Mouse (Mus musculus) stomach, embryonic 15.5 days (tissue): ENCODE measurements around the gene Exoc2. TPM values are rescaled to one million over a fixed set of nuclear protein-coding genes. Genes with fewer than 3 reads are reported as not detected.

ENCODE experiments used
- ATAC-seq: fragments of 200-750 bp; cut with Nextera tagmentation; 2 replicates; pipeline ENCODE4 v1.8.0; 2017; ENCODE audit warnings: low read depth, moderate number of reproducible peaks, moderate TSS enrichment; ENCODE audit not compliant: insufficient read depth, low FRiP score
- H3K27ac ChIP-seq: fragments of 300-500 bp; sonication (generic); 2 replicates; pipeline ENCODE4 v1.5.1; 2015; ENCODE audit warnings: mild to moderate bottlenecking, inconsistent platforms
- H3K27me3 ChIP-seq: fragments of 300-500 bp; sonication (generic); replicated peaks from 2 replicates; pipeline ENCODE4 v1.6.1; 2015; ENCODE audit warnings: inconsistent platforms
- H3K36me3 ChIP-seq: fragments of 300-500 bp; sonication (generic); 2 replicates; pipeline ENCODE4 v1.6.1; 2015; ENCODE audit warnings: inconsistent platforms
- H3K4me1 ChIP-seq: fragments of 300-500 bp; sonication (generic); 2 replicates; pipeline ENCODE4 v1.6.1; 2015; ENCODE audit warnings: inconsistent platforms
- H3K4me2 ChIP-seq: fragments of 300-500 bp; sonication (generic); 2 replicates; pipeline ENCODE4 v1.6.1; 2015; ENCODE audit warnings: mild to moderate bottlenecking, inconsistent platforms
- H3K4me3 ChIP-seq: fragments of 300-500 bp; sonication (generic); replicated peaks from 2 replicates; pipeline ENCODE4 v1.5.1; 2015; ENCODE audit warnings: inconsistent platforms
- H3K9ac ChIP-seq: fragments of 300-500 bp; sonication (generic); 2 replicates; pipeline ENCODE4 v1.6.1; 2015; ENCODE audit warnings: inconsistent platforms
- H3K9me3 ChIP-seq: fragments of 300-500 bp; sonication (generic); 2 replicates; pipeline ENCODE4 v1.6.1; 2016; ENCODE audit warnings: inconsistent platforms
- WGBS: fragments of 180-500 bp; shearing (Covaris S2); methylation state at CpG from one replicate; pipeline ENCODE4 v1.1.7; 2015; 5-methylcytosine and 5-hydroxymethylcytosine counted together
- polyA plus RNA-seq: library from polyadenylated mRNA; unstranded; fragments of >200 nt; fragmentation: Nextera tagmentation; extraction: Ambion mirVana; gene quantifications from 2 replicates; pipeline ENCODE4 v1.2.1, GENCODE M21; 2015

The Exoc2 gene
- polyA plus RNA-seq, 1 experiment from 2014 or later, result 26.6 TPM

DNA sequence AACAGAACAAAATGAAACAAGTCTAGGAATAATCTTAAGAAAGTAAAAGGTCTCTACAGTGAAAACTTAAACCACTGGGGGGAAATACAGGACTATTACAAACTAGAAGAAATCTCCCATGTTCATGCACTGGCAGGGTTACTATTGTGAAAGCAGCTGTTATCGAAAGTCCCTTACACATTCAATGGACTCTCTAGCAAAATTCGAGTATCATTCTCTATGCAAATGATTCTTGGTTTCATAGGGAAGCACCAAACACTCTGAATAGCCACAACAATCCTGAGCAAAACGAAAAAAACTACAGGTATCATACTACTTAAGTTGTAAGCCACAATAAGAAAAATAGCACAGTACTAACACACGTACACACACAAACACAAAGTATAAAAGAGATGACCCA lies 52.0 kb downstream of the Exoc2 start:
- H3K27me3 ChIP-seq, result no peaks in the 10 kb centered on the region
- ATAC-seq, result no peak
- 0 out of 2 replicates have a peak, but pooled peaks cover 8% of the 10 kb centered on the region for H3K36me3 ChIP-seq
- no peak overlapping the region for H3K4me3 ChIP-seq
- H3K9me3 ChIP-seq, result no peaks in the 10 kb centered on the region
- no peaks in the 10 kb centered on the region for H3K4me1 ChIP-seq
- no peak overlapping the region for H3K4me2 ChIP-seq
- no peak overlapping the region for H3K27ac ChIP-seq
- 86% methylated on average over 4 of the region's 4 CpGs for WGBS
- H3K9ac ChIP-seq, result no peak overlapping the region

DNA sequence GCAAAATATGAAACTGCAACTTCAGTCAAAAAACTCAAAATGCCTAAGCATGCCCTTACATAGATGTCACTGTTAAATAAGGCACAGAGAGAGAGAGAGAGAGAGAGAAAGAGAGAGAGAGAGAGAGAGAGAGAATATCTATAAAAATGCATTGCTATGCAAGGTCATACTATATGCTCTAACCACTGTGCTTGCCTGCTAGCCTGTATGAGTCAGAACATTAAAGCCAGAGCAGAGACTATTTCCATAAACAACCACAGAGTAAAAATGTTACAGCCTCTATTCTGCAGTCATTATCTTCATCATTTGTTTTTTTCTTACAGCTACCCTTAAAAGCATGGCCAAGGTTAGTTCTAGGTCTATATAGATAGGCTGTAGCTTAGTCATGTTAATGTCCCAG lies 60.1 kb downstream of the Exoc2 start:
- no peak for ATAC-seq

DNA sequence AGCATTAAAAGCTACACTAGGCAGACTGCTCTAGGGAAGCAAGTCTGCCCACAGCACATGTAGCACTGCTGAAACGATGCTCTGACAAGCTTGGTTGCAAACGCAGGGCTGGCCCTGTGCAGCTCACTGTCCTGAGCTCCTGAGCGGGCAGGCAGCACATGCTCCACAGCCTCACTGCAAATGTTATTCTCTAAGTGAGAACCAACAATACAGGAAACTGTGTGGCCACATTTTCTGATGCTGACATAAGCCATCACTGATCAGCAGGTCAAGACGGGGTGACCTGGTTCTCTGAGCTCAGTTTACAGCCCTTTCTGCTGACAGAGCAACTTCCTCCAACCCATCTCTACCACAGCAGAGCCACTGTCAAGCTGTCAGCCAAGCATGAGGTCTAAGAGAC lies 60.9 kb downstream of the Exoc2 start:
- Histone ChIP-seq H3K9me3 (no peaks in the 10 kb centered on the region), H3K4me2 (no peak overlapping the region), H3K36me3 (no peaks in the 10 kb centered on the region), H3K4me3 (no peak overlapping the region), H3K27me3 (no peaks in the 10 kb centered on the region), H3K27ac (peak overlapping the region; percentile 26; the same call in 1 of the 2 replicates), H3K4me1 (peaks cover 3% of the 10 kb centered on the region; the same call in 1 of the 2 replicates), H3K9ac (no peak overlapping the region)
- WGBS, result 25% methylated on average over 4 of the region's 4 CpGs
- ATAC-seq, result no peak

More for the DNA sequence above, 60.1 kb downstream of the Exoc2 start:
- Histone ChIP-seq H3K4me1 (peaks cover 3% of the 10 kb centered on the region; the same call in 1 of the 2 replicates), H3K9ac (no peak overlapping the region), H3K4me2 (no peak overlapping the region), H3K27me3 (no peaks in the 10 kb centered on the region), H3K4me3 (no peak overlapping the region), H3K27ac (no peak overlapping the region), H3K9me3 (no peaks in the 10 kb centered on the region), H3K36me3 (no peaks in the 10 kb centered on the region)

DNA sequence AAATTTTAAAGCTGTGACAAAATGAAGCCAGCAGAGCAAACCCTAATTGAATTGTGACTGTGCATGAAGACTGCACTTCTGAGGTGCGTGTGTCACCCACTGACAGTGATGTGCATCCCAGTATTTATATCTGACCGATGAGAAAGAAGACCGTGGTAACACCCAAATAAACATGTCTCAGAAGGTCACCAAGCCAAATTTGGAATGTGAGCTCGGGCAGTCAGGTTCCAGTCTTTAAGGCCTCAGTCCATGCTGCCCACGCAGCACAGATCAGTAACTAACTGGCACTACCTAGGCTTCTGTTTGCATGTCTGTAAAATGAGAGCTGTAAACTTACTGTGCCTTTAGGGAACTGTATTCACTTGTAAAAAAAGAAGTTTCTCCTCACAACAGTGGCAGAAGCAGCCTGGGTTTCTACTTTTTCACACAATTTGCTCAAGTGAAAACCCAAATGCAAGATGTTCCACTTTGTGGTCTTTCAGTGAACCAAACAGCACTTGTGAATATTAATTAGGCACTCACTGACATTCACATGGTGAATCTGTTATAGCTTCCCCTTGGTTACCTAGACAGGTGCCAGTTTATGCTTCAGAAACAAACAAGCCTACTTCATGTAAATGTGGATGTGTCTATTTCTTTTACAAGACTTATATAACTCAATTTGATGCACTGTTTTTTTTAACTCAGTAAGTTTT lies 61.8 kb downstream of the Exoc2 start:
- Histone ChIP-seq H3K4me2 (no peak overlapping the region), H3K9me3 (no peaks in the 10 kb centered on the region), H3K9ac (no peak overlapping the region), H3K27me3 (no peaks in the 10 kb centered on the region), H3K4me3 (no peak overlapping the region), H3K36me3 (no peaks in the 10 kb centered on the region), H3K4me1 (peaks cover 3% of the 10 kb centered on the region; the same call in 1 of the 2 replicates), H3K27ac (no peak overlapping the region)
- ATAC-seq, result no peak
- 46% methylated on average over 5 of the region's 5 CpGs for WGBS

DNA sequence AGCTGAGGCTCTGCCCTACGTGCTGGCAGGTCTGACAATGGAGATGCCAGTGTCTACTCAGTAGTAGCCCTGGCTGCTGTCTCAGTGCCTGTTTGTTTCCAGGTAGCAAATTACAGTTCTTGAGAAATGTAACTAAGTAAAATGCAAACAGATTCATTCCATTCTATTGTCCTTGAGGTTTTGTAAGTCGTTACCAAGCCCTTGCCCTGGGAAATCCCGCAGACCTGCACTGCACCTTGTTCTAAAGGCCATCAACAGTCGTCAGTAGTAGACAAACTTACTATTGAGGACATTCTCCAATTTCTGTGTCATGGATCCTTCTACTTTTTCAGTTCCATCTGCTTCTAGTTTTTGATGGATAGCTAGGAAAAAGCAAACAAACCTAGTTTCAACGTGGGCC lies 63.0 kb downstream of the Exoc2 start:
- Histone ChIP-seq H3K4me1 (peaks cover 3% of the 10 kb centered on the region; the same call in 1 of the 2 replicates), H3K4me2 (no peak overlapping the region), H3K27ac (no peak overlapping the region), H3K36me3 (no peaks in the 10 kb centered on the region), H3K9ac (no peak overlapping the region), H3K27me3 (no peaks in the 10 kb centered on the region), H3K9me3 (no peaks in the 10 kb centered on the region), H3K4me3 (no peak overlapping the region)
- ATAC-seq, result no peak
- WGBS, result 52% methylated on average over 5 of the region's 5 CpGs

DNA sequence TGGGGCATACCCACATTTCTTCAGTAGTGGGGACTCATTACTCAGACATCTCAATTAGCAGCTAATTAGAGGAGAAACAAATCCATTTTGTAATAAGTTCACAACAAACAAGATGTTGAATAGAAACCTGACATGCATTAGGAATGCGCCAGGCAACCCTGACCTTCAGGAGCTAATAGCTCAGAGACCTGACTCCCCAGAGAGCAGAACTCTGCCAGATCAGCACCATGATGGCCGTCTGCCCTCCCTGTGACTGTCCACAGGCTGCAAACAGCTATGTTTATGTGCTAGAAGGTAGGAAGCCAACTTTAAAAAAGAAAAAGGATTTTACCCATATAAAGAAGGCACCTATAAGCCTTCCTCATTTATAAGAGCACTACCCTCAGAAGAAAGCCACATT lies 71.6 kb downstream of the Exoc2 start:
- H3K36me3 ChIP-seq, result peaks cover 4% of the 10 kb centered on the region; the same call in 1 of the 2 replicates
- no peaks in the 10 kb centered on the region for H3K9me3 ChIP-seq
- 75% methylated on average over 2 of the region's 2 CpGs for WGBS
- H3K9ac ChIP-seq, result no peak overlapping the region
- no peak overlapping the region for H3K27ac ChIP-seq
- H3K4me2 ChIP-seq, result no peak overlapping the region
- no peak overlapping the region for H3K4me3 ChIP-seq
- no peaks in the 10 kb centered on the region for H3K27me3 ChIP-seq
- ATAC-seq, result no peak
- no peaks in the 10 kb centered on the region for H3K4me1 ChIP-seq

DNA sequence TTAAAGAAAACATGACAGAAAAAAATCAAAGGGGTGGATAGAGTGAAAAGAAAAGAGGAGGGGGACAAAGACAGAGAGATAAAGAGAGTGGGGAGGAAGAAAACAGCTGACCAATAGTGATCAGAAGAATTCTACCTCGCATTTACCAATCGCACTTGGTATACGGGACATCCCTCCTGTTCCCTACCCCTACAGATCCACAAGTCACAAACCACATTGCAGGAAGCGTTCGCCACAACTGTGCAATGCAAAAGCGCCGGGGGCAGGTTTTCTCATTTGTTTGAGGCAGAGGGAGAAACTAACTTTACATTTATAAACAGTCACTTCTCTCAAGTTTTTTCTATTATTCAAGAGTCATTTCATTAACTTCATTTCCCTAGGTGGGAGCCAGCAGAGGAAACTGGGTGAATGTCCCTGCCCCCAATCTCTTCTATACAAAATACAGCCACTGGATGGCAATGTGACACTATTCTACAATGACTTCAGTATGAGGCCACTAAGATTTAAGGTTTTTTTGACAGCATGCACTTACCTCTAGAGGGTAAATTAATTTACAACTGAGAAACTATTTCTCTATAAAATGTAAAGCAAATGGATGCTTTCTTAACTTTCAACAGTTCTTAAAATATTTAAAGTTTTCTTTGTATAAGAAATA lies 72.4 kb downstream of the Exoc2 start:
- no peaks in the 10 kb centered on the region for H3K9me3 ChIP-seq
- H3K36me3 ChIP-seq, result peaks cover 4% of the 10 kb centered on the region; the same call in 1 of the 2 replicates
- 81% methylated on average over 7 of the region's 7 CpGs for WGBS
- no peak overlapping the region for H3K9ac ChIP-seq
- ATAC-seq, result no peak
- no peaks in the 10 kb centered on the region for H3K4me1 ChIP-seq
- no peak overlapping the region for H3K4me3 ChIP-seq
- no peak overlapping the region for H3K4me2 ChIP-seq
- H3K27me3 ChIP-seq, result no peaks in the 10 kb centered on the region
- H3K27ac ChIP-seq, result no peak overlapping the region

DNA sequence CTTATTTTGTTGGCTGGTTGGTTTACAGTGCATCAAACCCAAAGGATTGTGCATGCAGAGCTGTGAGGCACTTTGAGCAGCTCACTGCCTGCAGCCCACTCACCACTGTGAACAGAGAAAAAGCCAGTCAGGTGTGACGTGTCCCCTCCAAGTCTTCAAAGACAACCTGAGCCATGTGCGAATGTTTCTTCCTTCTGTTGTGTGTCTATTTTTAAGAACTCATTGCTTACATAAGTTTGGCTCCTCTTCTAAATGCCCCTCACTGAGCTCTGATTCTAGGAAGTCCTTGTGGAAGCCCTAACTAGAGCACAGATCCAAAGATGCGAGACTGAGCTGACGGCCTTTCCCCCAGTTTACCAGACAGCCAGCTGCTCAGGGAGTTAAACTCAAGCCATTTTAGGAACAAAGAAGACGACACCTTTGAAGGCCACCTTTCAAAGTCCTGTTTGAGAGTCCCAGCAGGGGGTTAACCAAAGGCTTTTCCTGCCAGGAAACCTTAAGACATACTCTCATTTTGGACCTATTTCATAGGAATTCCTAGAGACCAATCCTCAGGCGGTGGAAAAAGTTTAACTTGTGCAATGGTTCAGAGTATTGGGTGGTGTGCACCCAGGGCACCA lies 79.8 kb downstream of the Exoc2 start:
- no peak overlapping the region for H3K4me2 ChIP-seq
- H3K36me3 ChIP-seq, result no peaks in the 10 kb centered on the region
- H3K27me3 ChIP-seq, result no peaks in the 10 kb centered on the region
- H3K9ac ChIP-seq, result no peak overlapping the region
- 70% methylated on average over 6 of the region's 6 CpGs for WGBS
- H3K4me3 ChIP-seq, result no peak overlapping the region
- H3K4me1 ChIP-seq, result no peaks in the 10 kb centered on the region
- no peak overlapping the region for H3K27ac ChIP-seq
- H3K9me3 ChIP-seq, result no peaks in the 10 kb centered on the region
- no peak for ATAC-seq

DNA sequence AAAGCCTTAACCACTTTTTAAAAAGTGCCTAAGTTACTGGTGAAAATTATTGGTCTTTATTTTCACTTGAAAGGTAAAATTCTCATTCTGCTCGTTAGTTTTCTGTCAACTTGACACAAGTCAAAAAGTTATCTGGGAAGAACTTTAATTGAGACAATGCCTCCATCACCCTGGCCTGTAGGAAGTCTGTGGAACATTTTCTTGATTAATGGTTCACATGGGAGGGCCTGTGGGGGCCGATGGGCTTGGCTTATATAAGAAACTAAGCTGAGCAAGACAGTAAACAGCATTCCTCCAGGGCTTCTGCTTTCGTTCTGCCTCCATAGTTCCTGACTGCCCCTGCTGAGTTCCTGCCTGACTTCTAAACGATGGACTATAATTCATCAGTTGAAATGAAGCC lies 81.6 kb downstream of the Exoc2 start:
- Histone ChIP-seq H3K4me1 (no peaks in the 10 kb centered on the region), H3K4me2 (no peak overlapping the region), H3K4me3 (no peak overlapping the region), H3K9ac (no peak overlapping the region), H3K36me3 (no peaks in the 10 kb centered on the region), H3K27ac (no peak overlapping the region), H3K27me3 (no peaks in the 10 kb centered on the region), H3K9me3 (no peaks in the 10 kb centered on the region)
- ATAC-seq, result no peak
- WGBS, result 56% methylated on average over 4 of the region's 4 CpGs

DNA sequence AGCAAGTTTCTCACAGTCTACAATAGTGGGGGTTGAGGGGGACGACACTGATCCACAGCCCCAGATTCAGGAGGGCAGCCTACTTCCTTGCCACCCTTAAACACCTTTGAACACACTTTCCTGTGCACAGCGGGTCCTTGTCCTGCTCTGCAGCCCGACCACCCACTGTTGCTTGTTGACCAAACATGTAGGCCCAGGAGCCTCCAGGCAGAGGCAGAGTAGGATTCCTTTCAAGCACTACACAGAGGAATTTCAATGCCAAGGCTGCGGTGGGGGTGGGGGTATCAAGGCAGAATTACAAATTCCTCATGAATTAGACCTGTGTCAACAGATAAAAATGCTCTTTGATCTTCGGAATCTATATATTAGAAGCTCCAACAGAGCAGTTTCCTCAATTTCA lies 82.7 kb downstream of the Exoc2 start:
- Histone ChIP-seq H3K4me3 (no peak overlapping the region), H3K4me1 (no peaks in the 10 kb centered on the region), H3K9ac (no peak overlapping the region), H3K27me3 (no peaks in the 10 kb centered on the region), H3K36me3 (no peaks in the 10 kb centered on the region), H3K27ac (no peak overlapping the region), H3K4me2 (no peak overlapping the region), H3K9me3 (no peaks in the 10 kb centered on the region)
- ATAC-seq, result no peak
- WGBS, result 64% methylated on average over 5 of the region's 5 CpGs

DNA sequence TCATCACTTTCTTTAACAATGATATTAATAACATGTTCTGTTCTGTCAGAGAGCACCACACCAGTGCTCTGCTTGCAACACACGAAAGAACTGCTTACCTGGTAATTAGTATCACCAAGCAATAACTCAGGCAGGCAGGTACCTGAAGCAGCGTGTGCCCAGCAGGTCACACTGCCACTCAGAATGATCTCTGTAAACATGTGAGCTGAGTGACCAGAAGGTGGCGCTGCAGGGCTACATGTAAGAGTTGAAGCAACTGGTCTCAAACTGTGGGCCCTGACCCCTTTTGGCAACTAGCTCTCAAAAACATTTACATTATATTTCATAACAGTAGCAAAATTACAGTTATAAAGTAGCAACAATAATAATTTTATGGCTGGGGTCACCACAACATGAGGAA lies 85.4 kb downstream of the Exoc2 start:
- Histone ChIP-seq H3K4me3 (no peak overlapping the region), H3K4me1 (no peaks in the 10 kb centered on the region), H3K27me3 (no peaks in the 10 kb centered on the region), H3K27ac (no peak overlapping the region), H3K9me3 (no peaks in the 10 kb centered on the region), H3K9ac (no peak overlapping the region), H3K4me2 (no peak overlapping the region), H3K36me3 (no peaks in the 10 kb centered on the region)
- 14% methylated on average over 3 of the region's 3 CpGs for WGBS
- ATAC-seq, result no peak

DNA sequence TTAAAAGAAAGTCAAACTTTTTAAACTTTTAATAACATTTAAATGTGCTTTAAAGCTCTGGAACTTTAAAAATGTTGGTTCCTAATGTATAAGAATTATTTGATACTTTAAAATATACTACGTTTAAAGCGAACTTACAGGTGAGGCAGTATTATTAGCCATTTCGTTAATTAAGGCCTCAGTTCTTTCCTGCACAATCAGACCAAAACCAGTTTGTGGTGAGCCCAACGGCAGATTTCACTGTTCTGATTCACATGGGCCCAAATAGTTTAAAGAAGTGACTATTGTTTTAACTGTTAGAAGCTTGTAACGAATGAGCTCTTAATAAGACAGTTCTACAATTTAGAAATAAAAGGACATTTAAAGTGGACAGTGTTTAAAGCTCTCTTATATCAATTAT lies 93.6 kb downstream of the Exoc2 start:
- WGBS, result 93% methylated on average over 5 of the region's 5 CpGs
- Histone ChIP-seq H3K4me1 (no peaks in the 10 kb centered on the region), H3K27ac (no peak overlapping the region), H3K9ac (no peak overlapping the region), H3K9me3 (no peaks in the 10 kb centered on the region), H3K4me3 (no peak overlapping the region), H3K27me3 (no peaks in the 10 kb centered on the region), H3K4me2 (no peak overlapping the region), H3K36me3 (no peaks in the 10 kb centered on the region)
- no peak for ATAC-seq
